Mouse (Mus musculus) CD8-positive naive resting alpha-beta T cell, adult 2 months (primary cell): ENCODE results near the gene Golga7b.
A peak's percentile ranks its signal among the peaks of the same experiment; 100 is the strongest.

ENCODE experiments used
- DNase-seq, 2 experiments: peaks; one replicate each; pipeline ENCODE4 v3.0.0; 2022; ENCODE audit warnings: low read depth in 2 of 2, low spot score in 2 of 2

The Golga7b gene

GRCm38 (mm10) chr19:42293216-42293615 lies 45.8 kb downstream of the Golga7b start:
- no peak for DNase-seq

GRCm38 (mm10) chr19:42303210-42303813 lies 55.9 kb downstream of the Golga7b start:
- DNase-seq: no peak

- no peak for DNase-seq
These were observed 57.1 kb downstream of the Golga7b start for GRCm38 (mm10) chr19:42304506-42304905.

GRCm38 (mm10) chr19:42305746-42306145 lies 58.4 kb downstream of the Golga7b start:
- no peak for DNase-seq

GRCm38 (mm10) chr19:42306202-42306601 lies 58.8 kb downstream of the Golga7b start:
- DNase-seq: peak; percentile 9 to 40

GRCm38 (mm10) chr19:42307019-42307418 lies 59.6 kb downstream of the Golga7b start:
- DNase-seq: no peak

GRCm38 (mm10) chr19:42308931-42309330 lies 61.6 kb downstream of the Golga7b start:
- DNase-seq: no peak

GRCm38 (mm10) chr19:42311332-42311731 lies 64.0 kb downstream of the Golga7b start:
- no peak for DNase-seq

- no peak for DNase-seq
These were observed 64.8 kb downstream of the Golga7b start for GRCm38 (mm10) chr19:42312191-42312590.

- no peak for DNase-seq
These were observed 67.8 kb downstream of the Golga7b start for GRCm38 (mm10) chr19:42315070-42315679.

GRCm38 (mm10) chr19:42315914-42316313 lies 68.5 kb downstream of the Golga7b start:
- peak in 1 of 2 experiments; percentile 37 for DNase-seq

- DNase-seq: no peak
These were observed 69.2 kb downstream of the Golga7b start for GRCm38 (mm10) chr19:42316525-42316924.

- no peak for DNase-seq
These were observed 69.6 kb downstream of the Golga7b start for GRCm38 (mm10) chr19:42316998-42317397.

GRCm38 (mm10) chr19:42317648-42318425 lies 70.5 kb downstream of the Golga7b start:
- DNase-seq: no peak
